Mouse (Mus musculus) intestine, embryonic 14.5 days (tissue): Measurements from ENCODE around the gene Vmn1r191. TPM values are rescaled to one million over a fixed set of nuclear protein-coding genes. Genes with fewer than 3 reads are reported as not detected.
A peak's percentile ranks its signal among the peaks of the same experiment; 100 is the strongest.
"Not testable (repeated sequence)": the region's sequence is repeated elsewhere in the genome, so short reads cannot be mapped to it uniquely, and the experiment has no call there.

Experiments
- ATAC-seq: fragments of 200-750 bp; cut with Nextera tagmentation; replicated peaks from 2 replicates; pipeline ENCODE4 v1.8.0; 2017; ENCODE audit warnings: low read depth, moderate number of reproducible peaks, moderate TSS enrichment, moderate library complexity; ENCODE audit not compliant: low FRiP score, low TSS enrichment
- DNase-seq: peaks from one replicate; pipeline ENCODE4 v3.0.0-alpha.2; 2018; ENCODE audit warnings: low spot score
- H3K27ac ChIP-seq: fragments of 300-500 bp; sonication (generic); 2 replicates; pipeline ENCODE4 v1.5.1; 2014; ENCODE audit warnings: low read depth, mild to moderate bottlenecking, control low read depth
- H3K27me3 ChIP-seq: fragments of 300-500 bp; sonication (generic); replicated peaks from 2 replicates; pipeline ENCODE4 v1.6.1; 2014; ENCODE audit warnings: low read length, control low read depth; ENCODE audit not compliant: control insufficient read depth, insufficient read depth
- H3K36me3 ChIP-seq: fragments of 300-500 bp; sonication (generic); 2 replicates; pipeline ENCODE4 v1.6.1; 2014; ENCODE audit warnings: low read length, control low read depth; ENCODE audit not compliant: control insufficient read depth, insufficient read depth
- H3K4me1 ChIP-seq: fragments of 300-500 bp; sonication (generic); replicated peaks from 2 replicates; pipeline ENCODE4 v1.6.1; 2014; ENCODE audit warnings: low read length, control low read depth, mixed read lengths; ENCODE audit not compliant: control insufficient read depth, insufficient read depth
- H3K4me2 ChIP-seq: fragments of 300-500 bp; sonication (generic); 2 replicates; pipeline ENCODE4 v1.6.1; 2014; ENCODE audit warnings: low read length
- H3K4me3 ChIP-seq: fragments of 300-500 bp; sonication (generic); 2 replicates; pipeline ENCODE4 v1.5.1; 2014; ENCODE audit warnings: low read depth, low read length, control low read depth, mixed read lengths
- H3K9ac ChIP-seq: fragments of 300-500 bp; sonication (generic); 2 replicates; pipeline ENCODE4 v1.6.1; 2014; ENCODE audit warnings: mild to moderate bottlenecking, low read length
- H3K9me3 ChIP-seq: fragments of 300-500 bp; sonication (generic); 2 replicates; pipeline ENCODE4 v1.6.1; 2016; ENCODE audit warnings: low read length, control low read depth; ENCODE audit not compliant: control insufficient read depth
- WGBS: fragments of 180-500 bp; shearing (Covaris S2); extraction: QIAGEN DNeasy Blood & Tissue Kit; methylation state at CpG from one replicate; pipeline ENCODE4 v1.1.7; 2014; 5-methylcytosine and 5-hydroxymethylcytosine counted together
- polyA plus RNA-seq: library from polyadenylated mRNA; unstranded; fragments of >200 nt; fragmentation: Nextera tagmentation; extraction: Ambion mirVana; gene quantifications from 2 replicates; pipeline ENCODE4 v1.2.1, GENCODE M21; 2014

Vmn1r191 gene
- polyA plus RNA-seq = not detected in 2 replicates

- no peak within 1 kb of the TSS for H3K4me2 ChIP-seq
- H3K27ac ChIP-seq = no peak within 1 kb of the TSS
- ATAC-seq (no peak), DNase-seq (no peak)
- 87% methylated on average over 1 of the region's 1 CpGs for WGBS
- H3K9me3 ChIP-seq = no peaks in the 10 kb centered on the region
- H3K4me1 ChIP-seq = no peaks in the 10 kb centered on the region
- H3K4me3 ChIP-seq = no peak within 1 kb of the TSS
- H3K27me3 ChIP-seq = no peaks in the 10 kb centered on the region
- no peak within 1 kb of the TSS for H3K9ac ChIP-seq
- H3K36me3 ChIP-seq = no peaks in the 10 kb centered on the region
Measured at GRCm38 (mm10) chr13:22183869-22184268, at the start of gene Vmn1r191. Vmn1r191 (minus strand) TSS chr13:22183969.

GRCm38 (mm10) chr13:22223060-22223459, 39.3 kb upstream of the Vmn1r191 start, which contains the start of gene Vmn1r193:
Vmn1r193 (minus strand) TSS chr13:22223160.
- H3K36me3 ChIP-seq = not testable (repeated sequence)
- WGBS = 75% methylated on average over 1 of the region's 1 CpGs

GRCm38 (mm10) chr13:22192756-22193155, 9.0 kb upstream of the Vmn1r191 start:
- H3K9me3 ChIP-seq, H3K36me3 ChIP-seq, H3K4me1 ChIP-seq, H3K27me3 ChIP-seq, DNase-seq, ATAC-seq, H3K4me2 ChIP-seq, H3K4me3 ChIP-seq, H3K9ac ChIP-seq, H3K27ac ChIP-seq: not testable (repeated sequence)
- WGBS = 76% methylated on average over 3 of the region's 3 CpGs

More at GRCm38 (mm10) chr13:22223060-22223459, 39.3 kb upstream of the Vmn1r191 start, which contains the start of gene Vmn1r193:
- H3K4me3 ChIP-seq, H3K4me1 ChIP-seq, H3K27ac ChIP-seq, H3K9ac ChIP-seq, ATAC-seq, H3K4me2 ChIP-seq, DNase-seq, H3K27me3 ChIP-seq, H3K9me3 ChIP-seq: not testable (repeated sequence)

- Histone ChIP-seq H3K27ac (no peak within 1 kb of the TSS), H3K4me3 (no peak within 1 kb of the TSS), H3K4me2 (no peak within 1 kb of the TSS), H3K27me3 (no peaks in the 10 kb centered on the region), H3K4me1 (no peaks in the 10 kb centered on the region), H3K9me3 (no peaks in the 10 kb centered on the region), H3K9ac (no peak within 1 kb of the TSS), H3K36me3 (no peaks in the 10 kb centered on the region)
- no peak for DNase-seq
- ATAC-seq = no peak
Measured at GRCm38 (mm10) chr13:22191041-22191440, 7.3 kb upstream of the Vmn1r191 start, which contains the start of gene Vmn1r192. Vmn1r192 (minus strand) TSS chr13:22191141.

- Histone ChIP-seq H3K4me2 (no peak overlapping the region), H3K27me3 (no peaks in the 10 kb centered on the region), H3K4me1 (no peaks in the 10 kb centered on the region), H3K9ac (no peak overlapping the region), H3K9me3 (no peaks in the 10 kb centered on the region), H3K4me3 (no peak overlapping the region), H3K27ac (no peak overlapping the region), H3K36me3 (no peaks in the 10 kb centered on the region)
- DNase-seq (no peak), ATAC-seq (no peak)
- WGBS = 40% methylated on average over 2 of the region's 2 CpGs
Measured at GRCm38 (mm10) chr13:22190385-22190784, 6.6 kb upstream of the Vmn1r191 start.

- Histone ChIP-seq H3K4me3 (no peak overlapping the region), H3K27ac (no peak overlapping the region), H3K36me3 (no peaks in the 10 kb centered on the region), H3K27me3 (no peaks in the 10 kb centered on the region), H3K9me3 (no peaks in the 10 kb centered on the region), H3K9ac (no peak overlapping the region), H3K4me1 (no peaks in the 10 kb centered on the region), H3K4me2 (no peak overlapping the region)
- ATAC-seq = no peak
- WGBS = 29% methylated on average over 2 of the region's 2 CpGs
- DNase-seq = no peak
Measured at GRCm38 (mm10) chr13:22189313-22189712, 5.5 kb upstream of the Vmn1r191 start.

- ATAC-seq (no peak), DNase-seq (no peak)
- no peak overlapping the region for H3K27ac ChIP-seq
- 94% methylated on average over 15 of the region's 15 CpGs for WGBS
- H3K4me3 ChIP-seq = no peak overlapping the region
- no peaks in the 10 kb centered on the region for H3K4me1 ChIP-seq
- H3K9me3 ChIP-seq = peaks cover 6% of the 10 kb centered on the region; the same call in 1 of the 2 replicates
- no peaks in the 10 kb centered on the region for H3K36me3 ChIP-seq
- no peaks in the 10 kb centered on the region for H3K27me3 ChIP-seq
- H3K9ac ChIP-seq = no peak overlapping the region
- no peak overlapping the region for H3K4me2 ChIP-seq
Measured at GRCm38 (mm10) chr13:22168416-22168815, 15.4 kb downstream of the Vmn1r191 start.

- DNase-seq, H3K27ac ChIP-seq, H3K4me2 ChIP-seq, H3K9ac ChIP-seq, H3K4me3 ChIP-seq, H3K9me3 ChIP-seq, H3K27me3 ChIP-seq, H3K4me1 ChIP-seq, H3K36me3 ChIP-seq: not testable (repeated sequence)
- ATAC-seq = 0 out of 2 replicates have a peak, but pooled peaks have one; percentile 47
- WGBS = 56% methylated on average over 5 of the region's 5 CpGs
Measured at GRCm38 (mm10) chr13:22136495-22137293, 47.1 kb downstream of the Vmn1r191 start.
